Mouse (Mus musculus) MEL (cell line): Measurements from ENCODE around the gene Casp14. TPM values are rescaled to one million over a fixed set of nuclear protein-coding genes. Genes with fewer than 3 reads are reported as not detected.
"Not testable (repeated sequence)": the region's sequence is repeated elsewhere in the genome, so short reads cannot be mapped to it uniquely, and the experiment has no call there.

Source experiments
- DNase-seq: peaks from one replicate; pipeline ENCODE4 v3.0.0; 2011; ENCODE audit warnings: low read depth, low spot score
- H3K27ac ChIP-seq: 2 replicates; pipeline ENCODE4 v1.5.1; 2012; ENCODE audit warnings: low read depth, mild to moderate bottlenecking, control low read depth, low read length, moderate library complexity; ENCODE audit not compliant: control insufficient read depth
- H3K27me3 ChIP-seq, 2 experiments: fragments of 150-350 bp in 1 of 2; sonication (generic) in 1 of 2; 2 replicates each; pipeline ENCODE4 v1.6.1; 2012; ENCODE audit warnings: low read length in 2 of 2, mild to moderate bottlenecking in 2 of 2, improper control_type of control experiment in 1 of 2, moderate library complexity in 1 of 2; ENCODE audit not compliant: insufficient read depth in 2 of 2, control insufficient read depth in 1 of 2
- H3K36me3 ChIP-seq, 2 experiments: 2 replicates each; pipeline ENCODE4 v1.6.1; 2012 to 2014; ENCODE audit warnings: low read length in 2 of 2, improper control_type of control experiment in 1 of 2, inconsistent platforms in 1 of 2, mild to moderate bottlenecking in 1 of 2; ENCODE audit not compliant: insufficient read depth in 2 of 2, control insufficient read depth in 1 of 2
- H3K4me1 ChIP-seq, 2 experiments: fragments of 150-350 bp in 1 of 2; sonication (generic) in 1 of 2; 2 replicates each; pipeline ENCODE4 v1.6.1; 2012; ENCODE audit warnings: low read length in 2 of 2, improper control_type of control experiment in 1 of 2, mild to moderate bottlenecking in 1 of 2; ENCODE audit not compliant: insufficient read depth in 2 of 2, control insufficient read depth in 1 of 2
- H3K4me3 ChIP-seq, 2 experiments: fragments of 150-350 bp in 1 of 2; sonication (generic) in 1 of 2; 2 replicates each; pipeline ENCODE4 v1.5.1; 2012; ENCODE audit warnings: low read depth in 2 of 2, low read length in 2 of 2, mild to moderate bottlenecking in 2 of 2, moderate library complexity in 2 of 2, control low read depth in 1 of 2, improper control_type of control experiment in 1 of 2; ENCODE audit not compliant: control insufficient read depth in 1 of 2, insufficient read depth in 1 of 2
- H3K79me2 ChIP-seq: 2 replicates; pipeline ENCODE4 v1.6.1; 2012; ENCODE audit warnings: mild to moderate bottlenecking, low read length, moderate library complexity; ENCODE audit not compliant: control insufficient read depth, poor library complexity, insufficient read depth
- H3K9ac ChIP-seq: 2 replicates; pipeline ENCODE4 v1.6.1; 2012; ENCODE audit warnings: low read depth, mild to moderate bottlenecking, control low read depth, low read length, moderate library complexity; ENCODE audit not compliant: control insufficient read depth, poor library complexity, severe bottlenecking
- H3K9me3 ChIP-seq: fragments of 150-350 bp; sonication (generic); replicated peaks from 2 replicates; pipeline ENCODE4 v1.6.1; 2012; ENCODE audit warnings: mild to moderate bottlenecking, low read length, improper control_type of control experiment, moderate library complexity; ENCODE audit not compliant: insufficient read depth
- BHLHE40 ChIP-seq: IDR thresholded peaks from 2 replicates; pipeline ENCODE4 v1.6.1; 2012; ENCODE audit warnings: low read depth, mild to moderate bottlenecking, inconsistent platforms, low read length, improper control_type of control experiment, borderline replicate concordance
- CTCF ChIP-seq, 3 experiments: IDR thresholded peaks in 2 of 3; conservative IDR thresholded peaks in 1 of 3; 2 replicates each; pipeline ENCODE4 v1.5.1; 2011 to 2012; ENCODE audit warnings: low read length in 3 of 3, low read depth in 2 of 3, mild to moderate bottlenecking in 2 of 3, improper control_type of control experiment in 1 of 3, inconsistent platforms in 1 of 3, mixed read lengths in 1 of 3, moderate library complexity in 1 of 3; ENCODE audit not compliant: control insufficient read depth in 1 of 3, insufficient read depth in 1 of 3, poor library complexity in 1 of 3, severe bottlenecking in 1 of 3
- E2F4 ChIP-seq: IDR thresholded peaks from 2 replicates; pipeline ENCODE4 v1.6.1; 2011; ENCODE audit warnings: low read depth, low read length, improper control_type of control experiment, borderline replicate concordance
- HCFC1 ChIP-seq: IDR thresholded peaks from 2 replicates; pipeline ENCODE4 v1.6.1; 2012; ENCODE audit warnings: low read depth, mild to moderate bottlenecking, inconsistent platforms, low read length, improper control_type of control experiment, moderate library complexity
- KAT2A ChIP-seq: conservative IDR thresholded peaks from 2 replicates; pipeline ENCODE4 v1.6.1; 2012; ENCODE audit warnings: low read depth, low read length, improper control_type of control experiment, inconsistent platforms
- MAFK ChIP-seq: IDR thresholded peaks from 2 replicates; pipeline ENCODE4 v1.6.1; 2011; ENCODE audit warnings: low read depth, mild to moderate bottlenecking, low read length, improper control_type of control experiment, borderline replicate concordance
- MAZ ChIP-seq: IDR thresholded peaks from 2 replicates; pipeline ENCODE4 v1.6.1; 2012; ENCODE audit warnings: low read depth, mild to moderate bottlenecking, inconsistent platforms, low read length, improper control_type of control experiment
- POLR2AphosphoS2 ChIP-seq: IDR thresholded peaks from 2 replicates; pipeline ENCODE4 v1.6.1; 2011; ENCODE audit warnings: low read length, improper control_type of control experiment
- POLR2AphosphoS5 ChIP-seq: IDR thresholded peaks from 2 replicates; pipeline ENCODE4 v1.6.1; 2012; ENCODE audit warnings: low read depth, borderline replicate concordance, mild to moderate bottlenecking, inconsistent platforms, low read length, moderate library complexity, mixed read lengths
- RAD21 ChIP-seq: IDR thresholded peaks from 2 replicates; pipeline ENCODE4 v1.6.1; 2011; ENCODE audit warnings: mild to moderate bottlenecking, low read depth, low read length, improper control_type of control experiment
- RCOR1 ChIP-seq: IDR thresholded peaks from 2 replicates; pipeline ENCODE4 v1.6.1; 2012; ENCODE audit warnings: low read depth, mild to moderate bottlenecking, inconsistent platforms, low read length, improper control_type of control experiment
- TCF12 ChIP-seq: IDR thresholded peaks from 2 replicates; pipeline ENCODE4 v1.6.1; 2014; ENCODE audit warnings: low read depth, mild to moderate bottlenecking, inconsistent platforms, low read length, improper control_type of control experiment, moderate library complexity
- UBTF ChIP-seq: IDR thresholded peaks from 2 replicates; pipeline ENCODE4 v1.6.1; 2012; ENCODE audit warnings: low read depth, mild to moderate bottlenecking, inconsistent platforms, low read length, improper control_type of control experiment, moderate library complexity, borderline replicate concordance; ENCODE audit not compliant: insufficient read depth
- USF2 ChIP-seq, 2 experiments: IDR thresholded peaks; 2 replicates each; pipeline ENCODE4 v1.6.1; 2011 to 2012; ENCODE audit warnings: improper control_type of control experiment in 2 of 2, low read length in 2 of 2, borderline replicate concordance in 1 of 2, inconsistent platforms in 1 of 2, low read depth in 1 of 2, mild to moderate bottlenecking in 1 of 2; ENCODE audit not compliant: insufficient read depth in 1 of 2
- ZKSCAN1 ChIP-seq: IDR thresholded peaks from 2 replicates; pipeline ENCODE4 v1.6.1; 2012; ENCODE audit warnings: low read depth, mild to moderate bottlenecking, inconsistent platforms, low read length, improper control_type of control experiment, moderate library complexity
- ZNF384 ChIP-seq: IDR thresholded peaks from 2 replicates; pipeline ENCODE4 v1.6.1; 2012; ENCODE audit warnings: low read depth, mild to moderate bottlenecking, inconsistent platforms, low read length, improper control_type of control experiment
- polyA plus RNA-seq, 2 experiments: library from polyadenylated mRNA; stranded (reverse) in 1 of 2; unstranded in 1 of 2; fragments of >175 nt in 1 of 2; fragments of >200 nt in 1 of 2; gene quantifications; 2 replicates each; pipeline versions ENCODE4 v1.2.1 to v1.2.4; 2012; ENCODE audit warnings: low replicate concordance in 2 of 2, low read depth in 1 of 2; ENCODE audit not compliant: insufficient read length in 2 of 2, insufficient read depth in 1 of 2, missing spikeins in 1 of 2
- total RNA-seq: library from RNA; depleted of rRNA; stranded (reverse); fragments of 300-350 nt; gene quantifications from 2 replicates; pipeline ENCODE4 v1.2.3, GENCODE M21; 2012

The Casp14 gene
- total and polyA plus RNA-seq, 3 experiments, result not detected

DNA sequence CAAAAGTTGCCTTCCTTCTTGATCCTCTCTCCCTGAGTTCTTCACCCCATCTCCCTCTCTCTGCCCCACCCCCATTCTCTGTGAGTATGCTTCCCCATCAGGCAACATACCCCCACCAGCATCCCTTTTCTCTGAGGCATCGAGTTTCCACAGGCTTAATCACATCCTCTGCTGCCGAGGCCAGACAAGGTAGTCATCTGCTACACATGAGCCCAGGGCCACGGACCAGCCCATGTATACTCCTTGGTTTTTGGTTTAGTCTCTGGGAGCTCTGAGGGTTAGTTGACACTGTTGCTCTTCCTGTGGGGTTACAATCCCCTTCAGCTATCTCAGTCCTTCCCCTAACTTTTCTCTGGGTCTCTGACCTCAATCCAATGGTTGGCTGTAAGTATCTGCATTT is 17.2 kb downstream of the Casp14 start:
- TF ChIP-seq CTCF (IDR thresholded peaks at IDR 0.05 in 2 of 3, conservative IDR thresholded peaks at IDR 0.05 in 1 of 3; ENCODE audit: control insufficient read depth in 1 of 3, insufficient read depth in 1 of 3, low read depth in 2 of 3, low read length in 3 of 3, poor library complexity in 1 of 3, severe bottlenecking in 1 of 3) (no peak), ZNF384 (no peak), POLR2AphosphoS5 (no peak), ZKSCAN1 (no peak), E2F4 (no peak), POLR2AphosphoS2 (no peak)
- Histone ChIP-seq H3K27me3 (no peaks in the 10 kb centered on the region), H3K9me3 (no peaks in the 10 kb centered on the region), H3K9ac (no peak overlapping the region), H3K79me2 (no peaks in the 10 kb centered on the region), H3K4me1 (no peaks in the 10 kb centered on the region), H3K4me3 (no peak overlapping the region), H3K27ac (no peak overlapping the region), H3K36me3 (no peaks in the 10 kb centered on the region)
- DNase-seq, result no peak

DNA sequence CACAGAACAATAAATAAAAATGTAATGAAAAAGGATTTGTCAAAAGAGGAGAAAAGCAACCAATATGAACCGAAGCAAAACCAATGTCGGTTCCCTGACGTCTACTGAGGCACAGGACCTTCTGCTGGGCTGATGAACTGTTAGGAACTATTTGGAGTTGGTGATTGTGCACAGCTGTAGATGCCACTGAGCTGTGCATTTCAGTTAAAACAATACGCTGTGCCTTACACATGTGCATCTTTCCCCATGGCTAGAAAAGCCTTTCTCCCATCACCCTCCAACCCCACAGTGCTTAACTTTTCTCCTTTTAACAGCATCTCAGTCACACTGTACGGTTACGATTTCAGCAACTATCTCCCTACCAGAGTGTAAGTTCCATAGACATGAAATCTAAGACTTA is 28.1 kb downstream of the Casp14 start:
- no peaks in the 10 kb centered on the region for H3K4me1 ChIP-seq
- H3K27me3 ChIP-seq, result no peaks in the 10 kb centered on the region
- no peak overlapping the region for H3K27ac ChIP-seq
- H3K9me3 ChIP-seq, result no peaks in the 10 kb centered on the region
- no peaks in the 10 kb centered on the region for H3K79me2 ChIP-seq
- no peaks in the 10 kb centered on the region for H3K36me3 ChIP-seq
- no peak overlapping the region for H3K4me3 ChIP-seq
- no peak overlapping the region for H3K9ac ChIP-seq
- no peak for TF ChIP-seq RCOR1
- TF ChIP-seq USF2 (IDR thresholded peaks at IDR 0.05; ENCODE audit: borderline replicate concordance in 1 of 2, insufficient read depth in 1 of 2, low read depth in 1 of 2, low read length in 2 of 2), result no peak
- no peak for TF ChIP-seq HCFC1
- TF ChIP-seq BHLHE40, result no peak
- TF ChIP-seq MAZ, result no peak
- DNase-seq, result no peak

DNA sequence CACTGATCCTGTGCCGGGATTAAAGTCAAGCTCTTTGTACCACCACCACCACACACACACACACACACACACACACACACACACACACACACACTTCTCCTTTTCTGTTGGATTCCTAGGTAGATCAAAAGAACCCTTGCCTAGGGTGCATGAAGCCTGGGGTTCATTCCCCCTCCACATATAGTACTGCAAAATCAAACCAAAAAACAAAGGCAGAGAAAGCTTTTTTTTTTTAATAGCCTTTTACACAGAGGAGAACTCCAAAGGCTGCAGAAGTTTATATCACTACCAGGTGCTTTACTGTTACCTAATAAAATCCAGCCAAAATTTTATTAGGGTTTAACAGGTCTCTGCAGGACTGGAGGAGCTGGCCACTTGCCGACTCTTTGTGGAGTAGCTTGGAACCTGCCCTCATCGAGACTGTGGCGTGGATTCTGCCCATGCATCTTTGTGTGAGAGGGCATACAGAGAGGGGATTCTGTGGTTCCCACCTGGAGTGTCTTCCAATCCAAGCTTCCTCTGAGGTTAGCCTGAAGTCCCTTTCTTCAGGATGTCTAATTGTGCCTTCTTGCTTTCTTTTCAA is 31.0 kb downstream of the Casp14 start:
- TF ChIP-seq TCF12, result no peak
- TF ChIP-seq UBTF, result no peak
- no peak for TF ChIP-seq RAD21
- TF ChIP-seq MAFK, result no peak
- TF ChIP-seq KAT2A, result no peak
- no peak for TF ChIP-seq MAZ
- H3K79me2 ChIP-seq, result no peaks in the 10 kb centered on the region
- H3K27me3 ChIP-seq, result no peaks in the 10 kb centered on the region
- no peak overlapping the region for H3K27ac ChIP-seq
- H3K4me3 ChIP-seq, result no peak overlapping the region
- DNase-seq, result no peak
- H3K9me3 ChIP-seq, result no peaks in the 10 kb centered on the region
- no peak overlapping the region for H3K9ac ChIP-seq
- no peaks in the 10 kb centered on the region for H3K4me1 ChIP-seq
- no peaks in the 10 kb centered on the region for H3K36me3 ChIP-seq

DNA sequence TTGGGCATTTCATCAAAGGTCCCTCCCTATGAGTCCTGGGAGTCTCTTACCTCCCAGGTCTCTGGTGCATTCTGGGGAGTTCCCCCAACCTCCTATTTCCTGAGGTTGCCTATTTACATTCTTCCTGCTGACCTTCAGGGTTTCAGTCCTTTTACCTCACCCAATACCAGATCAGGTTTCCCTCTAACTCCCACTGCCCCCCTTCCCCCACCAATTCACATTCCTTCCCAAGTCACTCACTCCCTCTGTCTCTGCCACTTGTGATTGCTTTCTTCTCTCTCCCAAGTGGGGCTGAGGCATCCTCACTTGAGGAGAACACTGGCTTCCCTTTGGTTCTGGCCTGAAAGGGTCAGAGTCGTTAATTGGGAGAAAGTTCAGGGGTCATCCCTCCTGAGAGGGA is 48.0 kb downstream of the Casp14 start:
- not testable (repeated sequence) for H3K27me3 ChIP-seq, H3K4me1 ChIP-seq, H3K27ac ChIP-seq, H3K79me2 ChIP-seq, H3K4me3 ChIP-seq, H3K9ac ChIP-seq, H3K9me3 ChIP-seq, H3K36me3 ChIP-seq, DNase-seq

DNA sequence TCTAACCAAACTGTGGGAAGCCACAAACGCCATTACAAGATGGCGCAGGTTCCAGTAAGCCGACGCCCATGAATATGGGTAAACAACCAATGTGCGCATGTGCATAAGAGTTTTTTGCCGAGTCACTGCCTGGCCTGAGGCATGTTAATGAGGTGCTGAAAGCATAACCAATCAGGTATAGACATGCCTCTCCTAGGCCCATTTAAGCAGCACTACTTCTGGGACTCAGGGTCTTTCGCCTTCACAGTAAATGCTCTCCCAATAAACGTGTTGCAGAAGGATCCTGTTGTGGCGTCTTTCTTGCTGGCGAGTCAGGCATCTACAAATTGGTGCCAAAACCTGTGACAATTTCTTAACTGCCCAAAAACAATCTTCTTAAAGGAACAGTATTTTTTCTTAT is 51.4 kb downstream of the Casp14 start:
- not testable (repeated sequence) for H3K9ac ChIP-seq, H3K4me1 ChIP-seq, H3K9me3 ChIP-seq, H3K79me2 ChIP-seq, H3K36me3 ChIP-seq, DNase-seq, H3K27ac ChIP-seq, H3K4me3 ChIP-seq, H3K27me3 ChIP-seq
